Comparison of ENCODE assay signal across 18 mouse cellular contexts in the genomic region with DNA sequence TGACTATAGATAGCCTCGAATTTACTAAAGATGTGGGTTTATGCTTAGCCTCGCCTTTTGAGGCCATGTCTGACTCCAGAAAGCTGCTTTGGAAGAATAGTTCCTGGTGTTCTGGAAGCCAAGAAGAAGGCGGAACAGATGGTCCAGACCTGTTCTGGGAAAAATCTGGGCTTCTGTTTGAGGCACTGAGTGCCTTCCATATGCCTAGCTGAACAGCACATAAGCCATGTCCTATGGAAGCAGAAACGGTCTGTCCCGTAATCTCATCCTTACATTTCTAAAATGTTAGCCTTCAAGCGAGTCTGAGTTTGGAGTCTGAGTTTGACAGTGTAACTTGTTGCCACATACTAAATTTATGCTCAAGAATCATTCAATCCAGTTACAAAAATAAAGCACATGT. TPM values are rescaled to one million over a fixed set of nuclear protein-coding genes. Genes with fewer than 3 reads are reported as not detected.
DNase-seq lines count a peak whose midpoint lies in the region; ATAC-seq and TF ChIP-seq lines count a peak whose summit lies in the region.
"Had no signal": no experiment of that assay in that cellular context is flagged by ENCODE, and none has a peak within 500 bp of the region (broad histone marks: within the 10 kb centered on the region; RNA-seq: fewer than 3 reads in every experiment).

No protein-coding gene starts in this region.

- H3K27me3 ChIP-seq in hindbrain, embryonic 12.5 days = no peaks in the 10 kb centered on the region
- H3K27me3 ChIP-seq: CH12.LX; embryonic facial prominence, embryonic 15.5 days; lung, embryonic 15.5 days; Patski had no signal

- H3K4me1 ChIP-seq in hindbrain, embryonic 12.5 days = no peaks in the 10 kb centered on the region; the same call in 1 of the 2 replicates
- H3K4me1 ChIP-seq: embryonic facial prominence, embryonic 15.5 days; heart, embryonic 10.5 days; lung, embryonic 15.5 days had no signal

- intact Hi-C loops in left cerebral cortex, postnatal 4 days (cut with DNase I) = no loop called here

- H3K4me2 ChIP-seq in hindbrain, embryonic 12.5 days (replicated peaks) = no peak overlapping the region
- H3K4me2 ChIP-seq: embryonic facial prominence, embryonic 15.5 days; lung, embryonic 15.5 days had no signal

- no peak overlapping the region for H3K4me3 ChIP-seq in layer of hippocampus, adult 2 months
- H3K4me3 ChIP-seq in hindbrain, embryonic 12.5 days = no peak overlapping the region
- H3K4me3 ChIP-seq: embryonic facial prominence, embryonic 15.5 days; heart, embryonic 10.5 days; lung, embryonic 15.5 days; myocyte had no signal

- ATAC-seq in hindbrain, embryonic 12.5 days (ENCODE audit: low FRiP score) = no peak
- ATAC-seq: intestine, embryonic 16.5 days had no signal

- peak; percentile 51 for DNase-seq in left cerebral cortex, adult 11 months (ENCODE audit: low spot score)
- DNase-seq in left cerebral cortex, postnatal 4 days = no peak
- peak; percentile 66 for DNase-seq in cerebellum, adult 9-11 months
- DNase-seq in layer of hippocampus, adult 2 months (ENCODE audit: low spot score in 2 of 2) = peak; percentile 42 to 53
- DNase-seq in right cerebral cortex, postnatal 10 days (ENCODE audit: low spot score in 2 of 2) = peak; percentile 56 to 76
- DNase-seq in ovary, adult 18-20 months (ENCODE audit: low spot score) = no peak
- no peak for DNase-seq in lung, postnatal 14 days
- DNase-seq: heart, postnatal 4 days; kidney, postnatal 4 days; liver had no signal

- H3K9ac ChIP-seq in hindbrain, embryonic 12.5 days = no peak overlapping the region
- H3K9ac ChIP-seq: embryonic facial prominence, embryonic 15.5 days; lung, embryonic 15.5 days had no signal

- WGBS in hindbrain, embryonic 12.5 days = 92% methylated on average over 6 of the region's 6 CpGs

- H3K9me3 ChIP-seq in hindbrain, embryonic 12.5 days (replicated peaks) = no peaks in the 10 kb centered on the region
- H3K9me3 ChIP-seq: embryonic facial prominence, embryonic 15.5 days; heart, embryonic 10.5 days; lung, embryonic 15.5 days had no signal

- H3K27ac ChIP-seq in layer of hippocampus, adult 2 months = no peak overlapping the region
- H3K27ac ChIP-seq in hindbrain, embryonic 12.5 days = no peak overlapping the region
- H3K27ac ChIP-seq: embryonic facial prominence, embryonic 15.5 days; heart, embryonic 10.5 days; lung, embryonic 15.5 days had no signal

- H3K36me3 ChIP-seq in hindbrain, embryonic 12.5 days = no peaks in the 10 kb centered on the region
- H3K36me3 ChIP-seq: embryonic facial prominence, embryonic 15.5 days; heart, embryonic 10.5 days; lung, embryonic 15.5 days had no signal

- no peak for TF ChIP-seq CTCF in layer of hippocampus, adult 2 months (conservative IDR thresholded peaks at IDR 0.05)

RNA-seq across cellular contexts. Expression of a gene that starts 49.6 kb away (rescaled TPM):
- 10 to 100 TPM; 30.0 to 33.3 TPM for total RNA-seq in left cerebral cortex, postnatal 4 days (2021)
- 10 to 100 TPM; 45.4 to 50.3 TPM for total RNA-seq in layer of hippocampus, adult 2 months (2021)
- 22.5 and 24.6 TPM in 2 replicates for polyA plus RNA-seq in hindbrain, embryonic 12.5 days (2016; fragmentation: Nextera tagmentation; extraction: Ambion mirVana)

RNA-seq across cellular contexts. Expression of a gene that starts 56.2 kb away (rescaled TPM):
- total RNA-seq in left cerebral cortex, postnatal 4 days (2021) = 10 to 100 TPM; 62.0 to 64.2 TPM
- 10 to 100 TPM; 49.6 to 51.5 TPM for total RNA-seq in layer of hippocampus, adult 2 months (2021)
- polyA plus RNA-seq in hindbrain, embryonic 12.5 days (2016; fragmentation: Nextera tagmentation; extraction: Ambion mirVana) = 64.0 and 70.9 TPM in 2 replicates

Comparison
In these comparisons a context has a peak if more than half of its experiments do, and no peak if none do; other contexts are left out.
1. DNase-seq: peak in left cerebral cortex, adult 11 months (single experiment), cerebellum, adult 9-11 months (single experiment), layer of hippocampus, adult 2 months (2 of 2) and right cerebral cortex, postnatal 10 days (2 of 2); none in left cerebral cortex, postnatal 4 days (single experiment), ovary, adult 18-20 months (single experiment) and lung, postnatal 14 days (single experiment).